Mouse (Mus musculus) liver, postnatal 0 days (tissue): ENCODE data around the gene Rnf17.

Experiments
- CTCF ChIP-seq: sonication (generic); IDR thresholded peaks from 2 replicates; pipeline ENCODE4 v1.5.1; 2016; ENCODE audit warnings: antibody characterized with exemption, low read depth
- EP300 ChIP-seq: IDR thresholded peaks from 2 replicates; pipeline ENCODE4 v1.6.1; 2016; ENCODE audit warnings: antibody characterized with exemption, low read depth, mild to moderate bottlenecking

DNA sequence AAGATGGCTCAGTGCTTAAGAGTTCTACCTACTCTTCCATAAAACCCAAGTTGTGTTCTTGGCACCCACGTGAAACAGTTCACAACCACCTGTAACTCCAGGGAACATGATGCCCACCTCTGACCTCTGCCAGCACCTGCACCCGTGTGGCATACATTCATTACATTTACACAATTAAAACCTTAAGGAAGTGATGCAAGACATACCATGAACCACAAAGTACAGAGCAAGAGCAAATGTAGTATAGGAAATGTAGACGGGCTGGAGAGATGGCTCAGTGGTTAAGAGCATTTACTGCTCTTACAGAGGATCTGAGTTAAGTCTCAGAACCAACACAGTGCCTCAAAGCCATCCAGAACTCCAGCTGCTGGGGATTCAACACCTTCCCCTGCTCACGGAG, 166.7 kb downstream of the Rnf17 start:
- TF ChIP-seq EP300: no peak
- TF ChIP-seq CTCF: no peak
